Mouse (Mus musculus) frontal cortex, postnatal 25 days (tissue): Measurements from ENCODE around the gene Zfpl1.
"Not testable (repeated sequence)": the region's sequence is repeated elsewhere in the genome, so short reads cannot be mapped to it uniquely, and the experiment has no call there.

Experiments used
- DNase-seq, 2 experiments: peaks; one replicate each; pipeline ENCODE4 v3.0.0; 2022; ENCODE audit warnings: low spot score in 2 of 2

Zfpl1 gene

GRCm38 (mm10) chr19:6058513-6058912 is 26.2 kb downstream of the Zfpl1 start:
- no peak for DNase-seq

GRCm38 (mm10) chr19:6057313-6058096 is 27.3 kb downstream of the Zfpl1 start, which contains the start of the genes Mrpl49 and Fau:
TSS of gene Mrpl49 (minus strand) at chr19:6057785.
TSS of gene Fau (plus strand) at chr19:6057844.
- DNase-seq = peak; percentile 95 to 98

- DNase-seq = no peak
Observed at GRCm38 (mm10) chr19:6056696-6057095, 28.1 kb downstream of the Zfpl1 start.

- DNase-seq = no peak
Observed at GRCm38 (mm10) chr19:6054296-6054695, 30.5 kb downstream of the Zfpl1 start.

- DNase-seq = no peak
Observed at GRCm38 (mm10) chr19:6052516-6052915, 32.2 kb downstream of the Zfpl1 start.

- DNase-seq = no peak
Observed at GRCm38 (mm10) chr19:6048681-6049410, 35.9 kb downstream of the Zfpl1 start.

- DNase-seq = no peak
Observed at GRCm38 (mm10) chr19:6047899-6048166, 36.9 kb downstream of the Zfpl1 start.

GRCm38 (mm10) chr19:6047154-6047898 is 37.4 kb downstream of the Zfpl1 start:
- DNase-seq = no peak

- peak; percentile 79 to 80 for DNase-seq
Observed at GRCm38 (mm10) chr19:6046294-6047153, 38.2 kb downstream of the Zfpl1 start, which contains the start of gene Syvn1. TSS of gene Syvn1 (plus strand) at chr19:6046576.

GRCm38 (mm10) chr19:6045366-6046293 is 39.1 kb downstream of the Zfpl1 start:
- DNase-seq = no peak

GRCm38 (mm10) chr19:6044102-6044501 is 40.7 kb downstream of the Zfpl1 start:
- not testable (repeated sequence) for DNase-seq

GRCm38 (mm10) chr19:6042293-6042692 is 42.5 kb downstream of the Zfpl1 start:
- DNase-seq = no peak

- no peak for DNase-seq
Observed at GRCm38 (mm10) chr19:6040002-6040401, 44.8 kb downstream of the Zfpl1 start.

- DNase-seq = no peak
Observed at GRCm38 (mm10) chr19:6038326-6038725, 46.4 kb downstream of the Zfpl1 start.

- DNase-seq = no peak
Observed at GRCm38 (mm10) chr19:6037695-6038094, 47.1 kb downstream of the Zfpl1 start.

- DNase-seq = no peak
Observed at GRCm38 (mm10) chr19:6035966-6036585, 48.7 kb downstream of the Zfpl1 start.
